Mouse (Mus musculus): ENCODE measurements at regions not wholly inside any gene's neighbourhood (a gene's known extent, or its start where the extent isn't known, plus 50 kb on each side); places are given as distances from the start of the nearest gene placed in this dataset.

DNA sequence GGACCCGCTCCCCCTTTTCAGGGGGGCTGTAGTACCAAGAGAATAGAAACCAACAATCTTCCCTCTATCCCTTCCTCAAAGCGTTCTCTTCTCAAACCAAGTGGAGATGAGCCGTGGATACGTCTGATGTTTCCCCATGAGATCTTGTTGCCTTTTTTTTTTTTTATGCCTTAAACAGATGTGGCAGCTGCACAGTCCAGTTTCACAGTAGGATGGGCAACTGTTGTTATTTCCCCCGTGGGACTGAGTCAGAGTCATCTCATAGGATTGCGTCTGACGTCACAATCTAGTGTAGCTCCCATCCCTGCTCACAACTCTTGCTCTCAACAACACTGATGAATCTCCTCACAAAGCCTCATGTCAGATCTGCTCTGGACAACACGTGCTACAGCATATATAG, 148.7 kb upstream of the Trpc7 start:
- TF ChIP-seq MAX (IDR thresholded peaks at IDR 0.05; ENCODE audit: low read depth) (no peak), E2F4 (IDR thresholded peaks at IDR 0.05; ENCODE audit: insufficient read depth) (no peak), POLR2A (IDR thresholded peaks at IDR 0.05; ENCODE audit: insufficient read length, low read depth) (no peak), TCF12 (IDR thresholded peaks at IDR 0.05; ENCODE audit: insufficient read depth, poor library complexity, severe bottlenecking) (no peak), USF1 (IDR thresholded peaks at IDR 0.05; ENCODE audit: low read depth) (no peak), TCF3 (IDR thresholded peaks at IDR 0.05; ENCODE audit: insufficient read length, low read depth) (no peak), CEBPB (IDR thresholded peaks at IDR 0.05; ENCODE audit: insufficient read depth, poor library complexity, severe bottlenecking) (no peak)
